Comparison of ENCODE assay signal across 8 mouse cellular contexts in the genomic region with DNA sequence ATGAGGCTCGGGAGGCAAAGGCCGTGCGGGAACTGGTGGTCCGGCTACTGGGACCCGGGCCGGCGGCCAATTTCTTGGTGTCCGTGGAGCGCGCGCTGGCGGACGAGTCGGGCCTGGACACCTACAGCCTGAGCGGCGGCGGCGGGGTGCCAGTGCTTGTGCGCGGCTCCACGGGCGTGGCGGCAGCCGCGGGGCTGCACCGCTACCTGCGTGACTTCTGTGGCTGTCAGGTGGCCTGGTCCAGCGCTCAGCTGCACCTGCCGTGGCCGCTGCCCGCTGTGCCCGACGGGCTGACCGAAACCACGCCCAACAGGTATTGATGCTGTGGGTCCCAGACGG. TPM values are rescaled to one million over a fixed set of nuclear protein-coding genes. Genes with fewer than 3 reads are reported as not detected.
DNase-seq lines count a peak whose midpoint lies in the region; ATAC-seq and TF ChIP-seq lines count a peak whose summit lies in the region.

No protein-coding gene starts in this region.

- peak overlapping the region; percentile 98 for H3K4me2 ChIP-seq in embryonic facial prominence, embryonic 13.5 days
- H3K4me2 ChIP-seq in intestine, embryonic 16.5 days (ENCODE audit: low read depth, low read length), result peak overlapping the region; percentile 96
- H3K4me2 ChIP-seq in neural tube, embryonic 12.5 days (replicated peaks), result peak overlapping the region; percentile 98

- no peaks in the 10 kb centered on the region for H3K36me3 ChIP-seq in embryonic facial prominence, embryonic 13.5 days
- H3K36me3 ChIP-seq in intestine, embryonic 16.5 days (ENCODE audit: control insufficient read depth, insufficient read depth, low read length), result no peaks in the 10 kb centered on the region
- no peaks in the 10 kb centered on the region for H3K36me3 ChIP-seq in neural tube, embryonic 12.5 days

- TF ChIP-seq CTCF in left cerebral cortex, adult 2 months (IDR thresholded peaks at IDR 0.05), result no peak

- H3K27ac ChIP-seq in left cerebral cortex, adult 2 months, result peak overlapping the region; percentile 89
- H3K27ac ChIP-seq in embryonic facial prominence, embryonic 13.5 days, result no peak overlapping the region
- 0 out of 2 replicates have a peak overlapping the region, but pooled peaks have one; percentile 60 for H3K27ac ChIP-seq in intestine, embryonic 16.5 days (ENCODE audit: low read length)
- no peak overlapping the region for H3K27ac ChIP-seq in neural tube, embryonic 12.5 days

- peaks cover 21% of the 10 kb centered on the region for H3K4me1 ChIP-seq in embryonic facial prominence, embryonic 13.5 days
- peaks cover 11% of the 10 kb centered on the region for H3K4me1 ChIP-seq in intestine, embryonic 16.5 days (ENCODE audit: control insufficient read depth, insufficient read depth, low read length)
- H3K4me1 ChIP-seq in neural tube, embryonic 12.5 days, result peaks cover 13% of the 10 kb centered on the region; the same call in 1 of the 2 replicates

- peak overlapping the region; percentile 79 for H3K9ac ChIP-seq in embryonic facial prominence, embryonic 13.5 days
- peak overlapping the region; percentile 81 for H3K9ac ChIP-seq in intestine, embryonic 16.5 days (ENCODE audit: low read depth, low read length)
- H3K9ac ChIP-seq in neural tube, embryonic 12.5 days, result peak overlapping the region; percentile 83

- no peak for DNase-seq in left cerebral cortex, adult 2 months (ENCODE audit: extremely low spot score in 1 of 2, low spot score in 2 of 2)
- DNase-seq in left cerebral cortex, postnatal 10 days (ENCODE audit: extremely low spot score in 1 of 2, low spot score in 2 of 2), result no peak
- DNase-seq in adrenal gland, adult 18-20 months (ENCODE audit: low spot score in 2 of 2), result no peak
- no peak for DNase-seq in cerebellum, adult 8-10 months
- DNase-seq in spleen, postnatal 36 days (ENCODE audit: low spot score in 2 of 2), result no peak

- under 1% methylated on average over 36 of the region's 36 CpGs for WGBS in embryonic facial prominence, embryonic 13.5 days
- WGBS in intestine, embryonic 16.5 days, result under 1% methylated on average over 36 of the region's 36 CpGs
- under 1% methylated on average over 36 of the region's 36 CpGs for WGBS in neural tube, embryonic 12.5 days

- intact Hi-C loops in left cerebral cortex, adult 2 months (cut with DNase I), result no loop called here
- intact Hi-C loops in left cerebral cortex, postnatal 10 days (cut with DNase I), result no loop called here

- H3K4me3 ChIP-seq in left cerebral cortex, adult 2 months, result peak overlapping the region; percentile 87
- H3K4me3 ChIP-seq in embryonic facial prominence, embryonic 13.5 days, result peak overlapping the region; percentile 72
- peak overlapping the region; percentile 79 for H3K4me3 ChIP-seq in intestine, embryonic 16.5 days (ENCODE audit: low read length)
- H3K4me3 ChIP-seq in neural tube, embryonic 12.5 days, result peak overlapping the region; percentile 76

- ATAC-seq in embryonic facial prominence, embryonic 13.5 days (ENCODE audit: insufficient number of reproducible peaks, insufficient read depth, low FRiP score, low TSS enrichment, low read depth), result peak; percentile 34; the same call in 1 of the 2 replicates
- peak; percentile 71 for ATAC-seq in intestine, embryonic 16.5 days
- peak; percentile 72 for ATAC-seq in neural tube, embryonic 12.5 days (ENCODE audit: low FRiP score, low read depth)

- no peaks in the 10 kb centered on the region for H3K9me3 ChIP-seq in embryonic facial prominence, embryonic 13.5 days
- H3K9me3 ChIP-seq in intestine, embryonic 16.5 days (ENCODE audit: control insufficient read depth, low read length), result no peaks in the 10 kb centered on the region
- no peaks in the 10 kb centered on the region for H3K9me3 ChIP-seq in neural tube, embryonic 12.5 days

- H3K27me3 ChIP-seq in embryonic facial prominence, embryonic 13.5 days, result peaks cover 32% of the 10 kb centered on the region
- no peaks in the 10 kb centered on the region for H3K27me3 ChIP-seq in intestine, embryonic 16.5 days (replicated peaks; ENCODE audit: control insufficient read depth, insufficient read depth, low read length)
- H3K27me3 ChIP-seq in neural tube, embryonic 12.5 days (replicated peaks), result peaks cover 3% of the 10 kb centered on the region; the same call in 1 of the 2 replicates

RNA-seq across cellular contexts. Expression of a gene that starts 0.3 kb away (rescaled TPM):
- total RNA-seq in left cerebral cortex, adult 2 months (2021), result 1 to 10 TPM; 8.3 TPM
- total RNA-seq in left cerebral cortex, postnatal 10 days (2021), result 10 to 100 TPM in 1 of 2 experiments, 1 to 10 TPM in 1; 9.4 to 10.2 TPM
- 8.7 and 9.0 TPM in 2 replicates for polyA plus RNA-seq in embryonic facial prominence, embryonic 13.5 days (2015; fragmentation: Nextera tagmentation; extraction: Ambion mirVana)
- 14.7 and 18.2 TPM in 2 replicates for polyA plus RNA-seq in intestine, embryonic 16.5 days (2015; fragmentation: Nextera tagmentation; extraction: Ambion mirVana)
- 10.8 and 11.1 TPM in 2 replicates for polyA plus RNA-seq in neural tube, embryonic 12.5 days (2016; fragmentation: Nextera tagmentation; extraction: Ambion mirVana)
- 10 to 100 TPM; 25.8 to 39.0 TPM for total RNA-seq in adrenal gland, adult 18-20 months (2021)

RNA-seq across cellular contexts. Expression of a gene that starts 8.1 kb away (rescaled TPM):
- 1 to 10 TPM in 1 of 2 experiments, under 1 TPM in 1; 0.87 to 1.5 TPM for total RNA-seq in left cerebral cortex, adult 2 months (2021)
- total RNA-seq in left cerebral cortex, postnatal 10 days (2021), result under 1 TPM; 0.43 to 0.79 TPM
- polyA plus RNA-seq in embryonic facial prominence, embryonic 13.5 days (2015; fragmentation: Nextera tagmentation; extraction: Ambion mirVana), result 0.15 TPM in 1 of 2 replicates, not detected in the other
- 0.10 and 0.16 TPM in 2 replicates for polyA plus RNA-seq in intestine, embryonic 16.5 days (2015; fragmentation: Nextera tagmentation; extraction: Ambion mirVana)
- polyA plus RNA-seq in neural tube, embryonic 12.5 days (2016; fragmentation: Nextera tagmentation; extraction: Ambion mirVana), result 0.14 and 0.29 TPM in 2 replicates
- total RNA-seq in adrenal gland, adult 18-20 months (2021), result 1 to 10 TPM; 1.2 to 2.0 TPM

RNA-seq across cellular contexts. Expression of a gene that starts 12.2 kb away (rescaled TPM):
- 10 to 100 TPM; 22.5 to 24.1 TPM for total RNA-seq in left cerebral cortex, adult 2 months (2021)
- total RNA-seq in left cerebral cortex, postnatal 10 days (2021), result 10 to 100 TPM; 32.3 to 32.4 TPM
- 40.8 and 43.8 TPM in 2 replicates for polyA plus RNA-seq in embryonic facial prominence, embryonic 13.5 days (2015; fragmentation: Nextera tagmentation; extraction: Ambion mirVana)
- polyA plus RNA-seq in intestine, embryonic 16.5 days (2015; fragmentation: Nextera tagmentation; extraction: Ambion mirVana), result 44.4 and 47.1 TPM in 2 replicates
- polyA plus RNA-seq in neural tube, embryonic 12.5 days (2016; fragmentation: Nextera tagmentation; extraction: Ambion mirVana), result 50.8 and 54.5 TPM in 2 replicates
- 10 to 100 TPM; 84.4 to 94.1 TPM for total RNA-seq in adrenal gland, adult 18-20 months (2021)

RNA-seq across cellular contexts. Expression of a gene that starts 16.9 kb away (rescaled TPM):
- 10 to 100 TPM; 41.1 to 44.7 TPM for total RNA-seq in left cerebral cortex, adult 2 months (2021)
- total RNA-seq in left cerebral cortex, postnatal 10 days (2021), result 10 to 100 TPM; 52.8 to 55.8 TPM
- polyA plus RNA-seq in embryonic facial prominence, embryonic 13.5 days (2015; fragmentation: Nextera tagmentation; extraction: Ambion mirVana), result 46.8 and 50.9 TPM in 2 replicates
- 78.6 and 87.5 TPM in 2 replicates for polyA plus RNA-seq in intestine, embryonic 16.5 days (2015; fragmentation: Nextera tagmentation; extraction: Ambion mirVana)
- polyA plus RNA-seq in neural tube, embryonic 12.5 days (2016; fragmentation: Nextera tagmentation; extraction: Ambion mirVana), result 59.6 and 68.0 TPM in 2 replicates
- 10 to 100 TPM; 46.5 to 61.8 TPM for total RNA-seq in adrenal gland, adult 18-20 months (2021)

RNA-seq across cellular contexts. Expression of a gene that starts 25.1 kb away (rescaled TPM):
- 1 to 10 TPM; 2.7 to 3.1 TPM for total RNA-seq in left cerebral cortex, adult 2 months (2021)
- 1 to 10 TPM; 4.4 to 4.8 TPM for total RNA-seq in left cerebral cortex, postnatal 10 days (2021)
- polyA plus RNA-seq in embryonic facial prominence, embryonic 13.5 days (2015; fragmentation: Nextera tagmentation; extraction: Ambion mirVana), result 43.5 and 46.1 TPM in 2 replicates
- 15.0 and 18.1 TPM in 2 replicates for polyA plus RNA-seq in intestine, embryonic 16.5 days (2015; fragmentation: Nextera tagmentation; extraction: Ambion mirVana)
- 31.4 and 34.3 TPM in 2 replicates for polyA plus RNA-seq in neural tube, embryonic 12.5 days (2016; fragmentation: Nextera tagmentation; extraction: Ambion mirVana)
- 1 to 10 TPM; 2.8 to 3.8 TPM for total RNA-seq in adrenal gland, adult 18-20 months (2021)

Comparison
In these comparisons a context has a peak if more than half of its experiments do, and no peak if none do; other contexts are left out.
1. H3K27ac ChIP-seq: peak in left cerebral cortex, adult 2 months (single experiment) and intestine, embryonic 16.5 days (single experiment); none in embryonic facial prominence, embryonic 13.5 days (single experiment) and neural tube, embryonic 12.5 days (single experiment).
2. Peak in every context shown above with its lines, with median percentiles within 50 percentile points of each other: H3K4me3 ChIP-seq, ATAC-seq, H3K4me2 ChIP-seq and H3K9ac ChIP-seq.